7 mouse cellular contexts compared by ENCODE assay signal in genomic region chr11:11131414-11132077, GRCm38 (mm10). TPM values are rescaled to one million over a fixed set of nuclear protein-coding genes. Genes with fewer than 3 reads are reported as not detected.
DNase-seq lines count a peak whose midpoint lies in the region; ATAC-seq and TF ChIP-seq lines count a peak whose summit lies in the region.

No protein-coding gene starts in this region.

- H3K4me2 ChIP-seq in hindbrain, embryonic 13.5 days: no peak overlapping the region
- no peak overlapping the region for H3K4me2 ChIP-seq in midbrain, embryonic 14.5 days (ENCODE audit: low read length)

- peak; percentile 85 for ATAC-seq in hindbrain, embryonic 13.5 days (ENCODE audit: low FRiP score)
- peak; percentile 78 for ATAC-seq in midbrain, embryonic 14.5 days (ENCODE audit: low FRiP score, low TSS enrichment)
- ATAC-seq in monocyte, adult 5-6 weeks (replicated peaks; ENCODE audit: insufficient number of reproducible peaks, low FRiP score, low TSS enrichment, poor library complexity, severe bottlenecking): no peak

- no peaks in the 10 kb centered on the region for H3K4me1 ChIP-seq in cortical plate, adult 2 months (ENCODE audit: control insufficient read depth, insufficient read depth, low read length)
- H3K4me1 ChIP-seq in hindbrain, embryonic 13.5 days (replicated peaks): no peaks in the 10 kb centered on the region
- H3K4me1 ChIP-seq in midbrain, embryonic 14.5 days (ENCODE audit: control insufficient read depth, insufficient read depth, low read length): no peaks in the 10 kb centered on the region

- no peak overlapping the region for H3K27ac ChIP-seq in cortical plate, adult 2 months (ENCODE audit: insufficient read depth, low read length)
- no peak overlapping the region for H3K27ac ChIP-seq in hindbrain, embryonic 13.5 days
- H3K27ac ChIP-seq in midbrain, embryonic 14.5 days (replicated peaks; ENCODE audit: low read depth, low read length): no peak overlapping the region

- peak; percentile 33 for DNase-seq in ovary, postnatal 14 days (ENCODE audit: low spot score)
- no peak for DNase-seq in ovary, postnatal 10 days (ENCODE audit: low spot score)
- DNase-seq in layer of hippocampus, postnatal 36 days: peak; percentile 17 to 40
- peak; percentile 85 for DNase-seq in midbrain, embryonic 14.5 days

- no peaks in the 10 kb centered on the region for H3K27me3 ChIP-seq in hindbrain, embryonic 13.5 days
- H3K27me3 ChIP-seq in midbrain, embryonic 14.5 days (ENCODE audit: control insufficient read depth, insufficient read depth, low read length): no peaks in the 10 kb centered on the region

- TF ChIP-seq CTCF in cortical plate, adult 2 months (IDR thresholded peaks at IDR 0.05; ENCODE audit: extremely low read depth, insufficient read depth, low read length): peak; percentile 79

- no peak overlapping the region for H3K4me3 ChIP-seq in cortical plate, adult 2 months (ENCODE audit: insufficient read depth, low read length)
- H3K4me3 ChIP-seq in hindbrain, embryonic 13.5 days: no peak overlapping the region
- no peak overlapping the region for H3K4me3 ChIP-seq in midbrain, embryonic 14.5 days (replicated peaks; ENCODE audit: low read depth, low read length)

- H3K36me3 ChIP-seq in hindbrain, embryonic 13.5 days: no peaks in the 10 kb centered on the region
- no peaks in the 10 kb centered on the region for H3K36me3 ChIP-seq in midbrain, embryonic 14.5 days (ENCODE audit: control insufficient read depth, insufficient read depth, low read length)

- H3K9ac ChIP-seq in hindbrain, embryonic 13.5 days: no peak overlapping the region
- no peak overlapping the region for H3K9ac ChIP-seq in midbrain, embryonic 14.5 days (replicated peaks; ENCODE audit: low read length)

- 62% methylated on average over 14 of the region's 14 CpGs for WGBS in hindbrain, embryonic 13.5 days
- 59% methylated on average over 14 of the region's 14 CpGs for WGBS in midbrain, embryonic 14.5 days

- no peaks in the 10 kb centered on the region for H3K9me3 ChIP-seq in hindbrain, embryonic 13.5 days
- no peaks in the 10 kb centered on the region for H3K9me3 ChIP-seq in midbrain, embryonic 14.5 days (ENCODE audit: control insufficient read depth, low read length)

- TF ChIP-seq POLR2A in cortical plate, adult 2 months (IDR thresholded peaks at IDR 0.05; ENCODE audit: extremely low read depth, insufficient read depth, low read length): no peak

RNA-seq across cellular contexts. Expression of gene Vwc2, which starts 17.5 kb away (rescaled TPM):
- polyA plus RNA-seq in cortical plate, adult 2 months (2012; rRNA removed): 6.4 and 7.4 TPM in 2 replicates
- 3.8 and 4.2 TPM in 2 replicates for polyA plus RNA-seq in hindbrain, embryonic 13.5 days (2015; fragmentation: Nextera tagmentation; extraction: Ambion mirVana)
- 1 to 10 TPM; 5.0 to 6.0 TPM for total RNA-seq in layer of hippocampus, postnatal 36 days (2021)
- polyA plus RNA-seq in midbrain, embryonic 14.5 days (2014; fragmentation: Nextera tagmentation; extraction: Ambion mirVana): 9.9 and 13.0 TPM in 2 replicates
- not detected in 3 replicates for total RNA-seq in monocyte, adult 5-6 weeks (2017)
